Mouse (Mus musculus): ENCODE measurements around the gene Srpx2. TPM values are rescaled to one million over a fixed set of nuclear protein-coding genes. Genes with fewer than 3 reads are reported as not detected.
A peak's percentile ranks its signal among the peaks of the same experiment; 100 is the strongest.

Gene Srpx2
- polyA plus RNA-seq, 1 experiment from 2014 or later, result 7.4 TPM

DNA sequence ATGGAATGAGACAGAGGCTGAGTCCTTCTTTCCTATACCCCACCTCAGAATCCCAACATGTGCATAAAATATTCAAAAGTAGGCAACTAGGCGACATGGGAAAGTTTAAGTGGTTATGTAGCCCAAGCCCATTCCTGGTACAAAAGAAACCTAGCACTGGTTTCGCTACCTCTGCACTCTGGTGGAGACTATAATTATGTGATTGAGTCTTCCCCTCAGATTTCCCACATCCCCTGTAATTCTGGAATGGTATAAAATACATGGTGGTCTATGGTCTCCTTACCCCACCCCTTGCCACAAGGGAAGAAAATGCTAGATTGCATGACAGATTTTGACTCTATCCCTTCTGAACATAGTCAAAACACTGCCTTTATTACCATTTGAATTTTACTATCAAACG is 4.8 kb downstream of the Srpx2 start:
- no peaks in the 10 kb centered on the region for H3K4me1 ChIP-seq (replicated peaks; ENCODE audit: control insufficient read depth, insufficient read depth)
- no peaks in the 10 kb centered on the region for H3K27me3 ChIP-seq (ENCODE audit: control insufficient read depth, insufficient read depth, low read length)
- DNase-seq (ENCODE audit: low spot score) (no peak), ATAC-seq (ENCODE audit: low FRiP score, low TSS enrichment) (no peak)
- no peak for TF ChIP-seq EP300 (optimal IDR thresholded peaks at IDR 0.05)
- TF ChIP-seq CTCF (IDR thresholded peaks at IDR 0.05; ENCODE audit: low read depth), result no peak
- WGBS, result 73% methylated on average over 3 of the region's 3 CpGs
- no peaks in the 10 kb centered on the region for H3K36me3 ChIP-seq (ENCODE audit: control insufficient read depth, insufficient read depth, low read length)
- H3K4me3 ChIP-seq (ENCODE audit: low read depth, low read length), result no peak overlapping the region
- H3K4me2 ChIP-seq (replicated peaks; ENCODE audit: low read depth), result no peak overlapping the region
- no peaks in the 10 kb centered on the region for H3K9me3 ChIP-seq (ENCODE audit: control insufficient read depth, low read length)
- no peak overlapping the region for H3K27ac ChIP-seq (replicated peaks)
- H3K9ac ChIP-seq (ENCODE audit: low read length), result no peak overlapping the region

DNA sequence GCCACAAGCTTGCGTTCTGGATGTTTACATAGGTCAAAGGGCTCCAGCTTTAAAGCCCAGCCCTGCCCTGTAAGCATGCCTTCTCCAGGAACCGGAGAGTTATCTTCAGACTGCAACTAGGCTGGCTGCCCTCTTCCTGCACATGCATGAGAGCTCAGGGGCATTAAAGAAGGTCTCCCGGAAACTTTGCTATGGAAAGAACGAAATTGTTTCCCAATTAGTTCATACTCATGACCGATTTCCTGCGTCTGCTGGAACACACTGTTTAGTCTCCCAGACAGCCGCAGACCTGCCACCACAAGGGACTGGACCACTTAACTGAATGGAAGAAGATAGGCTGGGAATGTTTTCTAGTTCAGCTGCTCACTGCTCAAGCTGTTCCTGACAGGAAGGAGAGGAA is 6.0 kb downstream of the Srpx2 start:
- Histone ChIP-seq H3K4me3 (ENCODE audit: low read depth, low read length) (no peak overlapping the region), H3K36me3 (ENCODE audit: control insufficient read depth, insufficient read depth, low read length) (no peaks in the 10 kb centered on the region), H3K9me3 (ENCODE audit: control insufficient read depth, low read length) (no peaks in the 10 kb centered on the region), H3K4me1 (replicated peaks; ENCODE audit: control insufficient read depth, insufficient read depth) (no peaks in the 10 kb centered on the region), H3K27ac (replicated peaks) (no peak overlapping the region), H3K4me2 (replicated peaks; ENCODE audit: low read depth) (no peak overlapping the region), H3K9ac (ENCODE audit: low read length) (no peak overlapping the region), H3K27me3 (ENCODE audit: control insufficient read depth, insufficient read depth, low read length) (no peaks in the 10 kb centered on the region)
- TF ChIP-seq CTCF (IDR thresholded peaks at IDR 0.05; ENCODE audit: low read depth), result no peak
- ATAC-seq (ENCODE audit: low FRiP score, low TSS enrichment) (no peak), DNase-seq (ENCODE audit: low spot score) (no peak)
- WGBS, result 37% methylated on average over 7 of the region's 7 CpGs

DNA sequence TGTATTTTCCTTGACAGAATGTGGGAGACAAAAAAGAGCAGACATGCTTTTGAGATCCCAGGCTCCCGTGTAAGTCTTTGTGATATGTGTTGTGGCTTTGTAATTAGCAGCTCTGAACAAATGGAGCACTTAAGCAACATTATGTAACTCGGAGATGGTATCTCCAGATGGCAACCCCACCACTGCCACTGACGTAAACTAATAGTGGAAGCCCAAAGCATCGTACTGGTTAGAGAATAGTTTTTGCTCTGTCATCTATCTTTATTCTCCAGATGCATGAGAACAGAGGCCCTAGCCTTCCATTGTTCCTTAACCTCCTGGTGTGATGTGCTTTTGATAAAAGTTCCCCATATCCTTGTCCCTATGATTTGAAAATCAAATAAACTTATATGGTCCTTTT is 13.0 kb downstream of the Srpx2 start:
- H3K4me3 ChIP-seq (ENCODE audit: low read depth, low read length), result no peak overlapping the region
- H3K9ac ChIP-seq (ENCODE audit: low read length), result no peak overlapping the region
- 59% methylated on average over 4 of the region's 4 CpGs for WGBS
- H3K4me1 ChIP-seq (replicated peaks; ENCODE audit: control insufficient read depth, insufficient read depth), result no peaks in the 10 kb centered on the region
- H3K36me3 ChIP-seq (ENCODE audit: control insufficient read depth, insufficient read depth, low read length), result no peaks in the 10 kb centered on the region
- no peaks in the 10 kb centered on the region for H3K9me3 ChIP-seq (ENCODE audit: control insufficient read depth, low read length)
- DNase-seq (ENCODE audit: low spot score) (no peak), ATAC-seq (ENCODE audit: low FRiP score, low TSS enrichment) (no peak)
- TF ChIP-seq EP300 (optimal IDR thresholded peaks at IDR 0.05), result no peak
- no peak for TF ChIP-seq CTCF (IDR thresholded peaks at IDR 0.05; ENCODE audit: low read depth)
- no peak overlapping the region for H3K4me2 ChIP-seq (replicated peaks; ENCODE audit: low read depth)
- H3K27ac ChIP-seq (replicated peaks), result no peak overlapping the region
- no peaks in the 10 kb centered on the region for H3K27me3 ChIP-seq (ENCODE audit: control insufficient read depth, insufficient read depth, low read length)

DNA sequence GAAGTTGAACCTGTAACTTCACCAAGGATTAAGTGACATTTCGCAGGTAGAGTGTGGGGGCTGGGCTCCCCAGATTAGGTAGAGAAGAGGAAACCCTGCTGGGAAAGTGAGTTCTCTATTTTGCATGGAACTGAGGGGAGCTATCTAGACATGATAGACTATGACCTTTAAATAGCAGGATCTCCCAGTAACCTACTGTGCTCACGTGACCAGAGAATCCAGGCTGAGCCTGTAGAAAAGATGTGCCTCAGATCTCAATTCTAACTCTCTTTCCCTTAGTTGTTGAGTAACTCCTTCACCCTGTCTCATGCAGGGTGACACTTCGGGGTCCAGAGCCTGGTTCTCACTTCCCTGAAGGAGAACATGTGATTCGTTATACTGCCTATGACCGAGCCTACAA is 18.5 kb downstream of the Srpx2 start:
- no peak overlapping the region for H3K4me2 ChIP-seq (replicated peaks; ENCODE audit: low read depth)
- DNase-seq (ENCODE audit: low spot score) (no peak), ATAC-seq (ENCODE audit: low FRiP score, low TSS enrichment) (no peak)
- no peaks in the 10 kb centered on the region for H3K36me3 ChIP-seq (ENCODE audit: control insufficient read depth, insufficient read depth, low read length)
- 72% methylated on average over 5 of the region's 5 CpGs for WGBS
- no peaks in the 10 kb centered on the region for H3K9me3 ChIP-seq (ENCODE audit: control insufficient read depth, low read length)
- no peaks in the 10 kb centered on the region for H3K27me3 ChIP-seq (ENCODE audit: control insufficient read depth, insufficient read depth, low read length)
- no peak overlapping the region for H3K27ac ChIP-seq (replicated peaks)
- no peak overlapping the region for H3K4me3 ChIP-seq (ENCODE audit: low read depth, low read length)
- no peak for TF ChIP-seq EP300 (optimal IDR thresholded peaks at IDR 0.05)
- TF ChIP-seq CTCF (IDR thresholded peaks at IDR 0.05; ENCODE audit: low read depth), result no peak
- no peaks in the 10 kb centered on the region for H3K4me1 ChIP-seq (replicated peaks; ENCODE audit: control insufficient read depth, insufficient read depth)
- no peak overlapping the region for H3K9ac ChIP-seq (ENCODE audit: low read length)

DNA sequence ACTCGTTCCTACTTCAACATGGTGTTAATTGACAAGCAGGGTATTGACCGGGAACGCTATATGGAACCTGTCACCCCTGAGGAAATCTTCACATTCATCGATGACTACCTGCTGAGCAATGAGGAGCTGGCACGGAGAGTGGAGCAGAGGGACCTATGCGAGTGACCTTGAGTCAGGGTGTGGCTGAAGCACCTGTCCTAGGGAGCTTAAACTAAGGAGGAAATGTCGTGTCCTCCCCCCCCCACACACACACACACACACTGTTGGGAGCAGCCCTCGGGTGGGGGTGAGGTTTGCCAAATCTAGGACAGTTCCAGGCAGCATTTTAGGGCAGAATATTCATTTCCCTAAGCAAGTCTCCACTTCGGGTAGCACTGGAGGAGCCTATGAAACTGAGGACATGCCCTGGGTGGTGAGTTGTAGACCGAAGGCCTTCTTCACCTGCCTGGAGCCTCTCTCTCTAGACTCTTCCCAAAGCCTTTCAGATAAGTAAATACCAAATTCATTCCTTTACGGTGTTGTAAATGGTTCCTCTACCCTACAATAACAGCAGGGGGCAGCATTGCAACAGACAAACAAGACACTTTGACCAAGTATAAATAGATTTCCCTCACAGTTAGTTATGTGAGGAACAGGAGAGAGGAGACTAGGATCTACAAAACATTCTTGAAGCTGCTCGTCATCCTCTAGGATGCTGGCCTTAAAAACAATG is 23.2 kb downstream of the Srpx2 start:
- DNase-seq (ENCODE audit: low spot score) (peak; percentile 14), ATAC-seq (ENCODE audit: low FRiP score, low TSS enrichment) (peak; percentile 71)
- no peaks in the 10 kb centered on the region for H3K9me3 ChIP-seq (ENCODE audit: control insufficient read depth, low read length)
- H3K9ac ChIP-seq (ENCODE audit: low read length), result no peak overlapping the region
- WGBS, result 51% methylated on average over 12 of the region's 12 CpGs
- no peaks in the 10 kb centered on the region for H3K36me3 ChIP-seq (ENCODE audit: control insufficient read depth, insufficient read depth, low read length)
- TF ChIP-seq EP300 (optimal IDR thresholded peaks at IDR 0.05) (no peak), CTCF (IDR thresholded peaks at IDR 0.05; ENCODE audit: low read depth) (peak; percentile 77)
- H3K4me2 ChIP-seq (replicated peaks; ENCODE audit: low read depth), result no peak overlapping the region
- no peak overlapping the region for H3K4me3 ChIP-seq (ENCODE audit: low read depth, low read length)
- H3K4me1 ChIP-seq (replicated peaks; ENCODE audit: control insufficient read depth, insufficient read depth), result no peaks in the 10 kb centered on the region
- no peak overlapping the region for H3K27ac ChIP-seq (replicated peaks)
- H3K27me3 ChIP-seq (ENCODE audit: control insufficient read depth, insufficient read depth, low read length), result no peaks in the 10 kb centered on the region

DNA sequence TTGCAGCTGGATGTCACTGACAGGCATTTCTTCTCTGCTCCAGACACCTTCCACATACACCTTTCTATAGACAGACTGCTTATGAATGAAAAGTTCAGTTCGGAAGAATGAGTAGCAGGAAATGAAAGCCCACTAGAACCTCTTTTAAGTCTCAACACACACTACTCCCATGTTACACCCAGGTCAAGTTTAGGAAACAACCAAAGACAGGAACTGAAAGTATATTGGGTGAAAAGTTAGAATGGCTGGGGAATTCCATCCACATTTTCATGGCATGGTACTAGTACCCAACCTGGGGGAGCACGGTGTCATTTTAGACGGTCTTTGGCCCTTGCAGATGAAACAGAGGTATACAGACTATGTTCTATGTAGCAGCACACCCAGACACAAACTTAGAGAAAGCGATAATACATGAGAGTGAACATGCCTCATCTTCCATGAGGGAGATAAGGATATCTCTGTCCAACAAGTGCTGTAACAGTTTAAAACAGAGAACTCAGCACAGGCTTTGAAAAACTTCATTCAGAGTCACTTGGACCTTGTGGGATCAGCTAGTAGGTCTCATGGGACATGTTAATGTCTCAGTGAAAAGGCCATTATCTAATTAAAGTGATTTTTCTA is 28.5 kb downstream of the Srpx2 start:
- TF ChIP-seq EP300 (optimal IDR thresholded peaks at IDR 0.05) (no peak), CTCF (IDR thresholded peaks at IDR 0.05; ENCODE audit: low read depth) (no peak)
- no peak for ATAC-seq (ENCODE audit: low FRiP score, low TSS enrichment)
- Histone ChIP-seq H3K9me3 (ENCODE audit: control insufficient read depth, low read length) (no peaks in the 10 kb centered on the region), H3K4me2 (replicated peaks; ENCODE audit: low read depth) (no peak overlapping the region), H3K4me1 (replicated peaks; ENCODE audit: control insufficient read depth, insufficient read depth) (no peaks in the 10 kb centered on the region), H3K9ac (ENCODE audit: low read length) (no peak overlapping the region), H3K4me3 (ENCODE audit: low read depth, low read length) (no peak overlapping the region), H3K27me3 (ENCODE audit: control insufficient read depth, insufficient read depth, low read length) (no peaks in the 10 kb centered on the region), H3K36me3 (ENCODE audit: control insufficient read depth, insufficient read depth, low read length) (no peaks in the 10 kb centered on the region), H3K27ac (replicated peaks) (no peak overlapping the region)
- WGBS, result 82% methylated on average over 4 of the region's 4 CpGs
- no peak for DNase-seq (ENCODE audit: low spot score)
